Mouse (Mus musculus) heart, postnatal 0 days (tissue): ENCODE measurements at regions not wholly inside any gene's neighbourhood (a gene's known extent, or its start where the extent isn't known, plus 50 kb on each side); places are given as distances from the start of the nearest gene placed in this dataset.

Experiments
- CTCF ChIP-seq: IDR thresholded peaks from 2 replicates; pipeline ENCODE4 v1.5.1; 2016; ENCODE audit warnings: antibody characterized with exemption, control low read depth, low read depth
- EP300 ChIP-seq: IDR thresholded peaks from 2 replicates; pipeline ENCODE4 v1.6.1; 2016; ENCODE audit warnings: antibody characterized with exemption, low read depth

DNA sequence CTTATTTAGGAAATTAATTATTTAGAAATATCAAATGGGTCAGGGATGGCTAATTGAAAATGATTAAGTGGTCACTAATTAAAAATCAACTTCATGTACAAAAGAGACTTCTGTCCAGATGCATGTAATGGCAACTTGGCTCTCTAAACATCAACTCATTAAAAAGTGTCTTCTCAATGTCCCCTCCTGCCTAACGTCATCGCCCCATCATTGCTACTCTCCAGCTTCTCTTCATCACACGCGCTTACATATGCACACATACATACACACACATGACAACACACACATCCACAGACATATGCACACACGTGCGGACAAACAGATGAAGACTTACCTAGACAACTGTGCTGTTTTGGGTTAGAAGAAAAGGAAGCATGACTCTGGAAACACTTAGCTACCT lies 476.1 kb upstream of the Pbx1 start:
- TF ChIP-seq CTCF: no peak
- TF ChIP-seq EP300: no peak
